Comparison of ENCODE assay signal across 9 mouse cellular contexts in the genomic region with DNA sequence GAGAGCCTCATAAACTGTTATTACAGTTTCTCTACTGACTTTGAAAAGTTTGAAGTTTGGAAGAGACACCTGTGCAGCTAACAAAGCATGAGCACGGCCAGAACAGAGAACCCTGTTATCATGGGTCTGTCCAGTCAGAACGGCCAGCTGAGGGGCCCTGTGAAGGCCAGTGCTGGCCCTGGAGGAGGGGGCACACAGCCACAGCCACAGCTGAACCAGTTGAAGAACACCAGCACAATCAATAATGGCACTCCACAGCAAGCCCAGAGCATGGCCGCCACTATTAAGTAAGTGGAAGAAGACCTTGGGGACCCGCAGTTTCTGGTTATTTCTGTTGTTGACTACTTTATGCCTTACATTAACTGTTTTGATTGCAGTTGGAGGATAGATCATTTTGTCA. TPM values are rescaled to one million over a fixed set of nuclear protein-coding genes. Genes with fewer than 3 reads are reported as not detected.
DNase-seq lines count a peak whose midpoint lies in the region; ATAC-seq lines count a peak whose summit lies in the region.
"Had no signal": no experiment of that assay in that cellular context is flagged by ENCODE, and none has a peak within 500 bp of the region (broad histone marks: within the 10 kb centered on the region; RNA-seq: fewer than 3 reads in every experiment).

No protein-coding gene starts in this region.

- H3K27me3 ChIP-seq in heart, embryonic 14.5 days (ENCODE audit: control insufficient read depth, insufficient read depth, low read length), result no peaks in the 10 kb centered on the region
- H3K27me3 ChIP-seq in embryonic facial prominence, embryonic 10.5 days (replicated peaks; ENCODE audit: low read depth, poor library complexity, severe bottlenecking), result no peaks in the 10 kb centered on the region
- no peaks in the 10 kb centered on the region for H3K27me3 ChIP-seq in hindbrain, embryonic 14.5 days (ENCODE audit: control insufficient read depth, insufficient read depth, low read length)
- H3K27me3 ChIP-seq in midbrain, embryonic 13.5 days, result no peaks in the 10 kb centered on the region

- H3K9ac ChIP-seq in heart, embryonic 14.5 days (ENCODE audit: low read length), result peak overlapping the region; percentile 44; the same call in 1 of the 2 replicates
- peak overlapping the region; percentile 28; the same call in 1 of the 2 replicates for H3K9ac ChIP-seq in hindbrain, embryonic 14.5 days
- H3K9ac ChIP-seq in midbrain, embryonic 13.5 days (replicated peaks), result no peak overlapping the region

- peak overlapping the region in 1 of 2 experiments; percentile 99; a peak in 1 of 4 replicates for H3K4me3 ChIP-seq in heart, embryonic 14.5 days (ENCODE audit: control insufficient read depth in 1 of 2, insufficient read depth in 1 of 2, low read depth in 1 of 2, low read length in 2 of 2)
- peak overlapping the region; percentile 44; the same call in 1 of the 2 replicates for H3K4me3 ChIP-seq in embryonic facial prominence, embryonic 10.5 days
- peak overlapping the region; percentile 100 for H3K4me3 ChIP-seq in hindbrain, embryonic 14.5 days (replicated peaks; ENCODE audit: low read length)
- peak overlapping the region; percentile 81 for H3K4me3 ChIP-seq in midbrain, embryonic 13.5 days (replicated peaks)

- peak overlapping the region; percentile 75 for H3K4me2 ChIP-seq in heart, embryonic 14.5 days (ENCODE audit: low read length)
- H3K4me2 ChIP-seq in hindbrain, embryonic 14.5 days (replicated peaks), result peak overlapping the region; percentile 84
- H3K4me2 ChIP-seq in midbrain, embryonic 13.5 days (replicated peaks), result peak overlapping the region; percentile 47

- WGBS in heart, embryonic 14.5 days, result 36% methylated on average over 4 of the region's 4 CpGs
- WGBS in embryonic facial prominence, embryonic 10.5 days, result 79% methylated on average over 4 of the region's 4 CpGs
- 56% methylated on average over 4 of the region's 4 CpGs for WGBS in hindbrain, embryonic 14.5 days
- WGBS in midbrain, embryonic 13.5 days, result 66% methylated on average over 4 of the region's 4 CpGs

- no peaks in the 10 kb centered on the region for H3K9me3 ChIP-seq in heart, embryonic 14.5 days (ENCODE audit: control insufficient read depth, low read length)
- H3K9me3 ChIP-seq in embryonic facial prominence, embryonic 10.5 days, result no peaks in the 10 kb centered on the region
- no peaks in the 10 kb centered on the region for H3K9me3 ChIP-seq in hindbrain, embryonic 14.5 days (ENCODE audit: control insufficient read depth, low read length)
- no peaks in the 10 kb centered on the region for H3K9me3 ChIP-seq in midbrain, embryonic 13.5 days

- no peak for DNase-seq in heart, postnatal 36 days
- DNase-seq in embryonic facial prominence, embryonic 10.5 days (ENCODE audit: low spot score), result no peak
- DNase-seq in hindbrain, embryonic 14.5 days (ENCODE audit: low spot score), result no peak
- DNase-seq in B cell, adult 2 months, result no peak
- DNase-seq in adrenal gland, adult 2 months, result no peak
- no peak for DNase-seq in gastrocnemius, postnatal 25 days

- ATAC-seq in heart, embryonic 14.5 days (ENCODE audit: insufficient number of reproducible peaks, insufficient read depth, low FRiP score, low read depth), result no peak
- ATAC-seq in hindbrain, embryonic 14.5 days (ENCODE audit: low FRiP score), result no peak
- no peak for ATAC-seq in midbrain, embryonic 13.5 days

- peaks cover 2 to 25% of the 10 kb centered on the region in 2 experiments; a peak in 3 of 4 replicates for H3K4me1 ChIP-seq in heart, embryonic 14.5 days (ENCODE audit: control insufficient read depth in 2 of 2, insufficient read depth in 2 of 2, low read length in 2 of 2)
- peaks cover 25% of the 10 kb centered on the region for H3K4me1 ChIP-seq in embryonic facial prominence, embryonic 10.5 days
- peaks cover 37% of the 10 kb centered on the region for H3K4me1 ChIP-seq in hindbrain, embryonic 14.5 days (replicated peaks; ENCODE audit: control insufficient read depth, insufficient read depth, low read length)
- peaks cover 42% of the 10 kb centered on the region for H3K4me1 ChIP-seq in midbrain, embryonic 13.5 days (replicated peaks)

- H3K36me3 ChIP-seq in heart, embryonic 14.5 days (ENCODE audit: control insufficient read depth, insufficient read depth, low read length), result peaks cover 55% of the 10 kb centered on the region
- H3K36me3 ChIP-seq in embryonic facial prominence, embryonic 10.5 days (replicated peaks), result peaks cover 54% of the 10 kb centered on the region
- peaks cover 50% of the 10 kb centered on the region for H3K36me3 ChIP-seq in hindbrain, embryonic 14.5 days (replicated peaks; ENCODE audit: control insufficient read depth, insufficient read depth)
- H3K36me3 ChIP-seq in midbrain, embryonic 13.5 days, result peaks cover 40% of the 10 kb centered on the region

- intact Hi-C loops in heart, postnatal 36 days (cut with DNase I), result loop anchor here (5.0 kb wide), 1 partner anchor 125 kb away; no protein-coding TSS in a partner anchor

- H3K27ac ChIP-seq in heart, embryonic 14.5 days (replicated peaks in 1 of 2; ENCODE audit: control insufficient read depth in 1 of 2, insufficient read depth in 1 of 2, low read depth in 2 of 2, low read length in 2 of 2), result no peak overlapping the region
- H3K27ac ChIP-seq in embryonic facial prominence, embryonic 10.5 days (replicated peaks), result no peak overlapping the region
- H3K27ac ChIP-seq in hindbrain, embryonic 14.5 days, result no peak overlapping the region
- H3K27ac ChIP-seq in midbrain, embryonic 13.5 days, result no peak overlapping the region

RNA-seq across cellular contexts. Expression of gene Ddx6, which starts 2.6 kb away (rescaled TPM):
- 12.9 and 14.9 TPM in 2 replicates for polyA plus RNA-seq in heart, embryonic 14.5 days (2014; fragmentation: Nextera tagmentation; extraction: Ambion mirVana)
- 10 to 100 TPM; 82.0 to 85.0 TPM for total RNA-seq in heart, postnatal 36 days (2021)
- 21.8 and 23.5 TPM in 2 replicates for polyA plus RNA-seq in embryonic facial prominence, embryonic 10.5 days (2016; fragmentation: Nextera tagmentation; extraction: Ambion mirVana)
- 17.7 and 21.2 TPM in 2 replicates for polyA plus RNA-seq in hindbrain, embryonic 14.5 days (2014; fragmentation: Nextera tagmentation; extraction: Ambion mirVana)
- 27.5 and 28.1 TPM in 2 replicates for polyA plus RNA-seq in midbrain, embryonic 13.5 days (2015; fragmentation: Nextera tagmentation; extraction: Ambion mirVana)
- 100 to 1,000 TPM; 114 to 121 TPM for total RNA-seq in adrenal gland, adult 2 months (2021)
- 7.2 and 9.1 TPM in 2 replicates for polyA plus RNA-seq in adrenal gland, adult 2 months (2012; rRNA removed)
- total RNA-seq in gastrocnemius, postnatal 25 days (2021), result 10 to 100 TPM; 55.1 to 59.4 TPM

RNA-seq across cellular contexts. Expression of gene Cxcr5, which starts 45.6 kb away (rescaled TPM):
- not detected in 2 replicates for polyA plus RNA-seq in heart, embryonic 14.5 days (2014; fragmentation: Nextera tagmentation; extraction: Ambion mirVana)
- total RNA-seq in heart, postnatal 36 days (2021), result under 1 TPM; 0.22 to 0.47 TPM
- polyA plus RNA-seq in embryonic facial prominence, embryonic 10.5 days (2016; fragmentation: Nextera tagmentation; extraction: Ambion mirVana), result not detected in 2 replicates
- not detected in 2 replicates for polyA plus RNA-seq in hindbrain, embryonic 14.5 days (2014; fragmentation: Nextera tagmentation; extraction: Ambion mirVana)
- polyA plus RNA-seq in midbrain, embryonic 13.5 days (2015; fragmentation: Nextera tagmentation; extraction: Ambion mirVana), result not detected in 2 replicates
- total RNA-seq in adrenal gland, adult 2 months (2021), result under 1 TPM in 1 of 2 experiments, not detected in 1; 0.17 TPM
- 0.15 and 0.26 TPM in 2 replicates for polyA plus RNA-seq in adrenal gland, adult 2 months (2012; rRNA removed)
- total RNA-seq in gastrocnemius, postnatal 25 days (2021), result not detected
- total RNA-seq: layer of hippocampus, adult 18-20 months had no signal
